Mouse (Mus musculus) left cerebral cortex, postnatal 4 days (tissue): ENCODE measurements around the gene a. TPM values are rescaled to one million over a fixed set of nuclear protein-coding genes. Genes with fewer than 3 reads are reported as not detected.

Experiments
- DNase-seq: peaks from one replicate; pipeline ENCODE4 v3.0.0-alpha.2; 2022
- intact Hi-C: fragments of 180-260 bp; cut with DNase I; formaldehyde crosslinking; loops from one replicate; pipeline ENCODE4 v1.15.1; 2025
- total RNA-seq, 2 experiments: library from RNA; stranded (reverse); gene quantifications; 2 replicates each; pipeline ENCODE4 v1.2.3; 2021

a gene
- total RNA-seq, 2 experiments from 2014 or later, result 1.1 TPM; not detected in 1

- intact Hi-C loops, result no loop called here
Observed at GRCm38 (mm10) chr2:155084546-155084945, 293.3 kb downstream of the a start.

GRCm38 (mm10) chr2:155086328-155086727, 295.1 kb downstream of the a start:
- DNase-seq, result no peak
- intact Hi-C loops, result no loop called here

More at GRCm38 (mm10) chr2:155084546-155084945, 293.3 kb downstream of the a start:
- DNase-seq, result no peak

DNA sequence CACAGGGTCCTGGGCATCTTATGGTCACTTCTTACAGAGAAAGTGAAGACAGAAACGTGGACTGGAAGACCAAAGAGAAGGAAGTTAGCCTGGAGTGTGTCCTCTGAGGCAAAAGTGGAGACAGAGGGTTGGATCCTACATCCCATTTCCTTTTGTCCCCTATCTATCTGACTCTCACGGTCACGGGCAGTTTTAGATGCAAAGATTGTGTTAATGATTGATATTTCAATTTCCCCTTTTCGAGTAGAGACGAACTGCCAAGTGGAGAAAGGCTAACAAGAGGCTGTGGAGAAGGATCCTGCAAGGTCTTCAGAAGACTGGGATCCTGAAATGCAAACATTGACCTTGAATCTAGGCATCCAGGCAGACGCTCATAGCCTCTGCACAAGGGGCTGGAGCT, 297.1 kb downstream of the a start:
- intact Hi-C loops, result no loop called here

DNA sequence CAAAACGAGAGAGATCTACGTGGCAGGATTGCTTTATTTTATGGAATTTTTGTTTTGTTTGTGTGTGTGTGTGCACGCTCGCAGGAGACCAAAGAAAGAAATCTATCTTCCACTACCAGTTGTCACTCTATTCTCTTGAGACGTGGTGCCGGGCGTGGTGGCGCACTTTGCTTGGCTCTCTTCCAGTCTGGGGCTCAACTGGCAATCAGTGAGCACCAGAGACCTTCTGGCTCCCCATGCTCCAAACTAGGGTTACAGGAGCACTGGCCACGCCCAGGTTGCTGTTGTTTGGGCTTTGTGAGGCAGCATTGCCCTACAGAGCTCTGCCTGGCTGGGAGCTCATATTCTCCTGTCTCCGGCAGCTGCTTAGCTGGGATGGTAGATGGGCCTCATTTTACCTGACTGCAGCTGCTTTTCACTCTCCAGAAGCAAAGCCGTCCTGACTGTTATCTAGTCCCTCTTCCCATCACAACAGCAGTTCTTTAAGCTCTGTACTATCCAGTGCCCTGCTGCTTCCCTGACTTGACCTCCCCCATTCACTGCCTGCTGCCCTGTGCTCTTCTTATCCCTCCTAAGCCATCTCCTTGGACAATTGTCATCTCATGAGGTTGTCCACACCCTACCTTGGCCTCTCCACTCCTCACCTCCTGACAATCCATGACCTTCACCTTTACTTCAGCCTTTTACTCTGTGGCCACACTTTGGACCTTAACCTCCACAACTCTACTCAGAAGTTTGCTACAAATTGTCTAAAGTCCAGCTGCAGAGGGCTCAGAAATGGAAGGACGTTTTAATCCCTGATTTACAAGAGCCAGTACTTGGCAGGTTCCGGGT, 299.9 kb downstream of the a start:
- DNase-seq, result peak; percentile 19
- intact Hi-C loops, result no loop called here

More for the DNA sequence above, 297.1 kb downstream of the a start:
- DNase-seq, result no peak

- intact Hi-C loops, result no loop called here
- DNase-seq, result no peak
Observed at GRCm38 (mm10) chr2:155091743-155092075, 300.5 kb downstream of the a start.

- intact Hi-C loops, result no loop called here
- DNase-seq, result no peak
Observed at GRCm38 (mm10) chr2:155093418-155093817, 302.2 kb downstream of the a start.

DNA sequence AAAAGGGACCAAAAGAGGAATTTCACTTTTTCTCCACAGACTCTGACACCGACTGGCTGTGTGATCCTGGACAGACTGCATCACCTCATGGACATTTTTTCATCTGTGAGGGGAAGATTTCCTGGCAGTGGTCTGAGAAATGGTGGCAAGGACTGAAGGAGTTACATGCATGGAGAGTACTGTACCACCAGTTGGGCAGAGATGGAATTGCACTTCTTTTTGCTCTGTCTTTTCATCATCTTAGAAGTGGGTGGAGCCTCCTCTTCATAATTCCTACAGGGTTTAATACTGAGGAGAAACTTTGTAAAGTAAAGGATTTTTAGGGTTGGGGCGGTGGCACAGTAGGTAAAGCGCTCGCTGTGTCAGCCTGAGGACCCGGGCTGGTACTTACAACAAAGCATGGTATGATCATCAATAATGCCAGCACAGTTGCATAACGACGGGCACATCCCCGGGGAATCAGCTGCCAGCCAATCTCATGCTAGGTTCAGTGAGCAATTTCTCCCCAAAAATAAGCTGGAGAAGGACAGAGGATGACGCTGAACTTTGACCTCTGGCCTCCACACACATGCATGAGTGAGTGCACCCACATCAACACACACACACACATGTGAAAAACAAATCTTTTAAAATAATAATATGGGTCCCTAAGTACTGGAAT, 307.6 kb downstream of the a start:
- DNase-seq, result no peak
- intact Hi-C loops, result no loop called here

GRCm38 (mm10) chr2:155099421-155099820, 308.2 kb downstream of the a start:
- intact Hi-C loops, result no loop called here
- no peak for DNase-seq

GRCm38 (mm10) chr2:155099994-155100795, 309.0 kb downstream of the a start:
- intact Hi-C loops, result no loop called here
- no peak for DNase-seq

Other genes with a start within 250 kb of the a start
- 1 to 10 TPM in 1 of 2 experiments, under 1 TPM in 1; 0.98 to 1.4 TPM for gene 1700003F12Rik, start 244.3 kb upstream of the a start, total RNA-seq
- gene Actl10, start 239.6 kb upstream of the a start, total RNA-seq, result under 1 TPM in 1 of 2 experiments, not detected in 1; 0.26 TPM
- gene Necab3, start 232.5 kb upstream of the a start, total RNA-seq, result 10 to 100 TPM; 23.6 to 24.1 TPM
- gene E2f1, start 221.5 kb upstream of the a start, total RNA-seq, result 10 to 100 TPM; 10.8 to 11.9 TPM
- 10 to 100 TPM; 11.8 to 12.2 TPM for gene Pxmp4, start 187.7 kb upstream of the a start, total RNA-seq
- gene Zfp341, start 178.1 kb upstream of the a start, total RNA-seq, result 10 to 100 TPM; 17.5 to 18.2 TPM
- gene 4930519P11Rik, start 178.0 kb upstream of the a start, total RNA-seq, result not detected
- 100 to 1,000 TPM; 182 to 201 TPM for gene Chmp4b, start 139.7 kb upstream of the a start, total RNA-seq
- gene Gm14214, start 21.4 kb upstream of the a start, total RNA-seq, result not detected
- gene Raly, start 306 bp upstream of the a start, total RNA-seq, result 100 to 1,000 TPM; 139 to 160 TPM
- gene Eif2s2, start 101.5 kb downstream of the a start, total RNA-seq, result 10 to 100 TPM; 94.1 to 99.9 TPM
- gene Gm14226, start 226.9 kb downstream of the a start, total RNA-seq, result under 1 TPM; 0.24 to 0.30 TPM